Mouse (Mus musculus) midbrain, embryonic 14.5 days (tissue): Measurements from ENCODE around the gene Ibtk. TPM values are rescaled to one million over a fixed set of nuclear protein-coding genes. Genes with fewer than 3 reads are reported as not detected.
A peak's percentile ranks its signal among the peaks of the same experiment; 100 is the strongest.

Experiments used
- ATAC-seq: fragments of 200-750 bp; cut with Nextera tagmentation; 2 replicates; pipeline ENCODE4 v1.8.0; 2017; ENCODE audit warnings: moderate number of reproducible peaks, moderate library complexity; ENCODE audit not compliant: low FRiP score, low TSS enrichment
- DNase-seq: peaks from one replicate; pipeline ENCODE4 v3.0.0-alpha.2; 2015
- H3K27ac ChIP-seq: fragments of 300-500 bp; sonication (generic); replicated peaks from 2 replicates; pipeline ENCODE4 v1.5.1; 2014; ENCODE audit warnings: mild to moderate bottlenecking, low read depth, low read length, moderate library complexity
- H3K27me3 ChIP-seq: fragments of 300-500 bp; sonication (generic); 2 replicates; pipeline ENCODE4 v1.6.1; 2014; ENCODE audit warnings: low read length, control low read depth, mixed read lengths; ENCODE audit not compliant: control insufficient read depth, insufficient read depth
- H3K36me3 ChIP-seq: fragments of 300-500 bp; sonication (generic); 2 replicates; pipeline ENCODE4 v1.6.1; 2014; ENCODE audit warnings: low read length, control low read depth; ENCODE audit not compliant: control insufficient read depth, insufficient read depth
- H3K4me1 ChIP-seq: fragments of 300-500 bp; sonication (generic); 2 replicates; pipeline ENCODE4 v1.6.1; 2014; ENCODE audit warnings: mild to moderate bottlenecking, antibody characterized with exemption, low read length, control low read depth; ENCODE audit not compliant: control insufficient read depth, insufficient read depth
- H3K4me2 ChIP-seq: fragments of 300-500 bp; sonication (generic); 2 replicates; pipeline ENCODE4 v1.6.1; 2014; ENCODE audit warnings: mild to moderate bottlenecking, low read length, moderate library complexity
- H3K4me3 ChIP-seq: fragments of 300-500 bp; sonication (generic); replicated peaks from 2 replicates; pipeline ENCODE4 v1.5.1; 2014; ENCODE audit warnings: low read depth, low read length
- H3K9ac ChIP-seq: fragments of 300-500 bp; sonication (generic); replicated peaks from 2 replicates; pipeline ENCODE4 v1.6.1; 2014; ENCODE audit warnings: mild to moderate bottlenecking, low read length, moderate library complexity
- H3K9me3 ChIP-seq: fragments of 300-500 bp; sonication (generic); 2 replicates; pipeline ENCODE4 v1.6.1; 2016; ENCODE audit warnings: low read length, control low read depth, mixed read lengths; ENCODE audit not compliant: control insufficient read depth
- WGBS: fragments of 180-500 bp; shearing (Covaris S2); extraction: QIAGEN DNeasy Blood & Tissue Kit; methylation state at CpG from one replicate; pipeline ENCODE4 v1.1.7; 2014; 5-methylcytosine and 5-hydroxymethylcytosine counted together
- polyA plus RNA-seq: library from polyadenylated mRNA; unstranded; fragments of >200 nt; fragmentation: Nextera tagmentation; extraction: Ambion mirVana; gene quantifications from 2 replicates; pipeline ENCODE4 v1.2.1, GENCODE M21; 2014

Gene Ibtk
- polyA plus RNA-seq, 1 experiment from 2014 or later = 46.5 TPM

- no peaks in the 10 kb centered on the region for H3K4me1 ChIP-seq
- no peak overlapping the region for H3K9ac ChIP-seq
- H3K4me2 ChIP-seq = no peak overlapping the region
- no peaks in the 10 kb centered on the region for H3K9me3 ChIP-seq
- no peak overlapping the region for H3K4me3 ChIP-seq
- peak; percentile 60 for DNase-seq
- H3K36me3 ChIP-seq = no peaks in the 10 kb centered on the region
- no peaks in the 10 kb centered on the region for H3K27me3 ChIP-seq
- WGBS = 79% methylated on average over 2 of the region's 2 CpGs
- H3K27ac ChIP-seq = no peak overlapping the region
- no peak for ATAC-seq
These were observed 18.1 kb upstream of the Ibtk start for GRCm38 (mm10) chr9:85767255-85767654.

GRCm38 (mm10) chr9:85762476-85762875 is 13.3 kb upstream of the Ibtk start:
- no peaks in the 10 kb centered on the region for H3K27me3 ChIP-seq
- no peak overlapping the region for H3K9ac ChIP-seq
- no peaks in the 10 kb centered on the region for H3K36me3 ChIP-seq
- no peak for DNase-seq
- H3K4me2 ChIP-seq = no peak overlapping the region
- H3K4me1 ChIP-seq = no peaks in the 10 kb centered on the region
- H3K4me3 ChIP-seq = no peak overlapping the region
- WGBS = 79% methylated on average over 1 of the region's 1 CpGs
- no peaks in the 10 kb centered on the region for H3K9me3 ChIP-seq
- H3K27ac ChIP-seq = no peak overlapping the region
- ATAC-seq = no peak

GRCm38 (mm10) chr9:85750797-85751196 is 1.7 kb upstream of the Ibtk start:
- ATAC-seq = no peak
- no peak overlapping the region for H3K9ac ChIP-seq
- 0 out of 2 replicates have a peak, but pooled peaks cover 8% of the 10 kb centered on the region for H3K4me1 ChIP-seq
- H3K9me3 ChIP-seq = no peaks in the 10 kb centered on the region
- no peaks in the 10 kb centered on the region for H3K36me3 ChIP-seq
- no peak for DNase-seq
- H3K4me3 ChIP-seq = no peak overlapping the region
- no peak overlapping the region for H3K27ac ChIP-seq
- 95% methylated on average over 7 of the region's 7 CpGs for WGBS
- H3K4me2 ChIP-seq = no peak overlapping the region
- H3K27me3 ChIP-seq = no peaks in the 10 kb centered on the region

- no peaks in the 10 kb centered on the region for H3K27me3 ChIP-seq
- DNase-seq = no peak
- no peaks in the 10 kb centered on the region for H3K9me3 ChIP-seq
- H3K4me3 ChIP-seq = peak overlapping the region; percentile 98
- WGBS = 37% methylated on average over 5 of the region's 5 CpGs
- peak overlapping the region; percentile 99 for H3K27ac ChIP-seq
- no peak for ATAC-seq
- no peaks in the 10 kb centered on the region for H3K36me3 ChIP-seq
- H3K4me1 ChIP-seq = 0 out of 2 replicates have a peak, but pooled peaks cover 8% of the 10 kb centered on the region
- H3K9ac ChIP-seq = peak overlapping the region; percentile 99
- H3K4me2 ChIP-seq = peak overlapping the region; percentile 81
These were observed 882 bp upstream of the Ibtk start for GRCm38 (mm10) chr9:85749922-85750509.

- Histone ChIP-seq H3K27ac (peak overlapping the region; percentile 99), H3K27me3 (no peaks in the 10 kb centered on the region), H3K36me3 (peaks cover under 1% of the 10 kb centered on the region; the same call in 1 of the 2 replicates), H3K4me2 (peak overlapping the region; percentile 81), H3K9ac (peak overlapping the region; percentile 99), H3K9me3 (no peaks in the 10 kb centered on the region), H3K4me1 (0 out of 2 replicates have a peak, but pooled peaks cover 8% of the 10 kb centered on the region), H3K4me3 (peak overlapping the region; percentile 98)
- WGBS = 2% methylated on average over 38 of the region's 43 CpGs
- peak; percentile 83 for DNase-seq
- ATAC-seq = peak; percentile 85
These were observed 661 bp downstream of the Ibtk start for GRCm38 (mm10) chr9:85748204-85749141.

- H3K9me3 ChIP-seq = no peaks in the 10 kb centered on the region
- ATAC-seq (no peak), DNase-seq (no peak)
- no peak overlapping the region for H3K4me2 ChIP-seq
- H3K27ac ChIP-seq = no peak overlapping the region
- no peak overlapping the region for H3K9ac ChIP-seq
- H3K4me3 ChIP-seq = no peak overlapping the region
- 0 out of 2 replicates have a peak, but pooled peaks cover 8% of the 10 kb centered on the region for H3K4me1 ChIP-seq
- WGBS = 95% methylated on average over 2 of the region's 2 CpGs
- no peaks in the 10 kb centered on the region for H3K27me3 ChIP-seq
- H3K36me3 ChIP-seq = peaks cover 16% of the 10 kb centered on the region
These were observed 3.6 kb downstream of the Ibtk start for GRCm38 (mm10) chr9:85745566-85745965.

GRCm38 (mm10) chr9:85743358-85743757 is 5.8 kb downstream of the Ibtk start:
- WGBS = 88% methylated on average over 11 of the region's 11 CpGs
- DNase-seq (no peak), ATAC-seq (no peak)

GRCm38 (mm10) chr9:85742107-85742506 is 7.0 kb downstream of the Ibtk start:
- H3K36me3 ChIP-seq = peaks cover 23% of the 10 kb centered on the region
- no peaks in the 10 kb centered on the region for H3K27me3 ChIP-seq
- H3K27ac ChIP-seq = no peak overlapping the region
- no peaks in the 10 kb centered on the region for H3K4me1 ChIP-seq
- H3K9ac ChIP-seq = no peak overlapping the region
- H3K9me3 ChIP-seq = no peaks in the 10 kb centered on the region
- 95% methylated on average over 4 of the region's 4 CpGs for WGBS
- DNase-seq (no peak), ATAC-seq (no peak)
- H3K4me2 ChIP-seq = no peak overlapping the region
- no peak overlapping the region for H3K4me3 ChIP-seq

More at GRCm38 (mm10) chr9:85743358-85743757, 5.8 kb downstream of the Ibtk start:
- Histone ChIP-seq H3K4me1 (0 out of 2 replicates have a peak, but pooled peaks cover 5% of the 10 kb centered on the region), H3K4me3 (no peak overlapping the region), H3K36me3 (peaks cover 22% of the 10 kb centered on the region), H3K9me3 (no peaks in the 10 kb centered on the region), H3K9ac (no peak overlapping the region), H3K4me2 (no peak overlapping the region), H3K27ac (no peak overlapping the region), H3K27me3 (no peaks in the 10 kb centered on the region)
